Mouse (Mus musculus) heart, postnatal 14 days (tissue): ENCODE results near the gene Egfr. TPM values are rescaled to one million over a fixed set of nuclear protein-coding genes. Genes with fewer than 3 reads are reported as not detected.

Source experiments
- DNase-seq, 2 experiments: peaks; one replicate each; pipeline ENCODE4 v3.0.0; 2021 to 2022
- intact Hi-C: fragments of 180-260 bp; cut with DNase I; formaldehyde crosslinking; loops from one replicate; pipeline ENCODE4 v1.15.1; 2025
- total RNA-seq, 2 experiments: library from RNA; stranded (reverse); gene quantifications; 2 replicates each; pipeline ENCODE4 v1.2.3; 2021

Gene Egfr
- total RNA-seq, 2 experiments from 2014 or later, result 10.0 to 13.3 TPM

GRCm38 (mm10) chr11:16950226-16950975 is 198.4 kb downstream of the Egfr start:
- intact Hi-C loops, result loop anchor here (5.0 kb wide), 1 partner anchor 212 kb away; no protein-coding TSS in a partner anchor
- no peak for DNase-seq

- intact Hi-C loops, result loop anchor here (5.0 kb wide), 1 partner anchor 211 kb away; no protein-coding TSS in a partner anchor
- DNase-seq, result peak; percentile 92 to 96
Observed at GRCm38 (mm10) chr11:16950976-16951760, 199.2 kb downstream of the Egfr start, which contains the start of gene Fbxo48. Gene Fbxo48, plus strand, starts transcription at chr11:16951375.

- intact Hi-C loops, result loop anchor here (5.0 kb wide), 1 partner anchor 211 kb away; no protein-coding TSS in a partner anchor
Observed at GRCm38 (mm10) chr11:16951761-16952010, 199.7 kb downstream of the Egfr start.

DNA sequence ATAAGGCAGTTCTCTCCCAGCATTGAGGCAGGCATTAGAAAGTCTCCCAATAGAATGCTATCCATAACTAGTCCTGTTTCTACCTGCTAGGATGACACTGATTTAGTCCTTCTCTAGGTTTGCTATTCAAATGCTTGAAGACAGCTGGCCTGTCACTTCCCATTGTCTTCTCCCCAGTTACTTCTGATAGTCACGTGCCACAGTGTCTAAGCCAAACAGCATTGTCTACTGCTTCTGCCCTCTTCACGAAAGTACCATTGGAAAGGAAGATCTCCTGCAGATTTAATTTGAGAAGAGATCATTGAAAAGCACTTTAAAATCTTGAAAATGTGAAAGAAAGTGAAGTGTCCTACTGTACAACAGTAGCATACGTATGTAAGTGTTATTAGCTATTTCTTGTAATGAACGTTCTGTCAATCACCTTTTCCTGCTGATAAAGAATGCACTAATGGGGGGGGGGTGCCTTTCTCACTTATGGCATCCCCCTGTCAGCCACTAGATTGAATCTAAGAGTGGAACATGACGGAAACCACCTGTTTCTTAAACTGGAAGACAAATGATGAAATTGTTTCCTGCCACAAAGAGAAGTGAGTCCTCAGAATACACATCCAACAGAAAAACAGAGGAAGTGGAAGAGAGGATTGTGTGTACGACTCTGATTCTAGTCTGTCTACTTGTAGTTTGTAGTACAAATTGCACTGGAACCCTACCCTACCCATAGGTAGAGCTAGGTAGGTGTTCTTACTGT is 204.3 kb downstream of the Egfr start:
- DNase-seq, result no peak
- intact Hi-C loops, result no loop called here

More at GRCm38 (mm10) chr11:16951761-16952010, 199.7 kb downstream of the Egfr start:
- DNase-seq, result no peak

DNA sequence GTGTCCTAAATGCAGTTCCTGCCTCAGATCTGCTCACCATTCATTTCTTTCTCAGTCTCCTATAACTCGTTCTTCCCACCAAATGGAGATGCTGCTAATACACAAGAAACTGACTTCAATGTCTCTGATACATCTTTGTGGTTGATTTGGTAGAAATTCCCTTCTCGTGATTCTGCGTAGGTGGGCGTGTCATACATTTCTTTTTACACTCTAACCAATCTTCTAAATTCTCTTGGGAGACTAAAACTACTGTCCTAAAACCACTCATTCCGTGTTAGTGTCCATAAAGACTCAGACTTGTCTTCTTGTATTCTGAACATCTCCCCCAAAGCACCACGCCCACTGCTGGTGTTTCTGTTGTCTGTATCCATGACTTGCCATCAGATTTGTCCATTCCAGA is 205.0 kb downstream of the Egfr start:
- intact Hi-C loops, result no loop called here
- no peak for DNase-seq

- no peak for DNase-seq
- intact Hi-C loops, result no loop called here
Observed at GRCm38 (mm10) chr11:16958520-16958919, 206.5 kb downstream of the Egfr start.

Other genes with a start within 250 kb of the Egfr start
- gene Sec61g, start 243.7 kb upstream of the Egfr start, total RNA-seq, result 1 to 10 TPM; 2.4 to 4.6 TPM
- gene Fbxo48, start 199.2 kb downstream of the Egfr start, total RNA-seq, result under 1 TPM; 0.50 to 0.61 TPM